Mouse (Mus musculus) liver, adult (tissue): ENCODE measurements around the gene Cdc42se2.

Experiments
- GATA4 ChIP-seq: IDR thresholded peaks from 2 replicates; pipeline ENCODE4 v1.6.1; 2014; ENCODE audit warnings: mild to moderate bottlenecking, low read length; ENCODE audit not compliant: insufficient replicate concordance

Cdc42se2 gene

DNA sequence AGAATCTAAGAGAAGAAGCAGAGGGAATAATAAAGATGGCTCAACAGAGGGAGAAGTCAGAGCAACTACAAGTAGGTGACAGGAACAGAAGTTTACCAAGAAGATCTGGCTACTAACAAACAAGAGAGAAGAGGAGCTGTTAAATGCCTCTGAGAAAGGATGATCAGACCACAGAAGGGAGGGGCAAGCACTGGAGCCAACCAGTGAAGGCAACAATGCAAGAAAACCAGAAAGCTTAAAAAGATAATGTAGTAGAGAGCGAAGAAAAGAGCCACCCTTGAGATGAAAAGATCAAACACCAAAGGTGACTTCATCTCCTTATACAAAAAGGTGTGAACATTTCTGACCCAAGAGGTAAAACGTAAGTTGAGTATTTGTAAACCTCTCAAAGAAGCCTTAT is 46.1 kb downstream of the Cdc42se2 start:
- no peak for TF ChIP-seq GATA4

- no peak for TF ChIP-seq GATA4
Observed at GRCm38 (mm10) chr11:54739012-54739750, 48.3 kb downstream of the Cdc42se2 start.

DNA sequence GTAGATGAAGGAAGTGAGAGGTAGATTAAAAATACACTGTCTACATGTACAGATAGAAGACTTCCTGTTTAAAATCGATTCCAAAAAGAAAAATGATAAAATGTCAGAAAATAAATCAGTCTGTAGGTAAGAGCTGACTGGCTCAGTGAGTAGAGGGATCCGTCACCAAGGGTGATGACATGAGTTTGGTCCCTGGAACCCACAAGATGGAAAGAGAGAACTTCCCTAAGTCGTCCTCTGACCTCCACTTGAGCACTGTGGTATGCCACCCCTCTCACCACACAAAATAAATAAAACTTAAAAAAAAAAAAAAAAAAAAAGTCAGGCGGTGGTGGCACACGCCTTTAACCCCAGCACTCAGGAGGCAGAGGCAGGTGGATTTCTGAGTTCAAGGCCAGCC is 50.6 kb downstream of the Cdc42se2 start:
- TF ChIP-seq GATA4, result no peak

- TF ChIP-seq GATA4, result no peak
Observed at GRCm38 (mm10) chr11:54735114-54735513, 52.4 kb downstream of the Cdc42se2 start.

DNA sequence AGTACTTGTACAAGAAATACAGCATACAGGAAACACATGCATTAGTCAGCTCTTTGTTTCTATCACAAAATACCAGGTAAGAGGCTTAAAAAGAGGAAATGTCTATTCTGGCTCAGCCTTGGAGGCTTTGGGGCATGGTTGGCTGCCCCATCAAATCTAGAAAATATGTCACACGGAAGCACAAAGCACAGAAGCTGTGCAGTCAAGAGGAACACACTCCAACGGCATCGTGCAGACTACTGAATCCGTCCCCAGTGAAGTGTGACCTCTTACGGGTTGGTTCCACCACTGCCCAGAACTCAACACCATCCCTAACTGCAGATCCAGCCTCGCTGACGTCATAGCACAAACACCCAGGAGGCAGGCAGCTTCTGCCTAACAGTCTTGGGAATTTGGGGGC is 53.9 kb downstream of the Cdc42se2 start:
- TF ChIP-seq GATA4, result no peak

DNA sequence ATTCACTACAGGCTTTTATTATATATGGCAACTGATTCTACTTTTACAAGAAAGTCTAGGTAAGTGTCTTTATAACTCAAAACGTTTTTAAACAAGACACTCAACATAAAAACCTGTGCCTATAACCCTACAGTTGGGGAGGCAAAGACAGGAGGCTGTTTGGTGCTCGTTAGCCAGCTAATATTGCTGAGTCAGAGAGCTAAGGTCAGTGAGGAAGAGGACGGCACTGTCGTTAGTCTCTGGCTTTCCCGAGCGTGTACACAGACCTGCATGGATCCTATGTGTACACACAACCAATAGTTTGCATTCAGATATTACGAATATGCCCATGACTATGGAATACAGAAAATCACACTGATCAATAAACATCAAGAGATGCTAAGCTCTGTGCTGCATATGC is 56.1 kb downstream of the Cdc42se2 start:
- no peak for TF ChIP-seq GATA4

- no peak for TF ChIP-seq GATA4
Observed at GRCm38 (mm10) chr11:54730931-54731330, 56.5 kb downstream of the Cdc42se2 start.

DNA sequence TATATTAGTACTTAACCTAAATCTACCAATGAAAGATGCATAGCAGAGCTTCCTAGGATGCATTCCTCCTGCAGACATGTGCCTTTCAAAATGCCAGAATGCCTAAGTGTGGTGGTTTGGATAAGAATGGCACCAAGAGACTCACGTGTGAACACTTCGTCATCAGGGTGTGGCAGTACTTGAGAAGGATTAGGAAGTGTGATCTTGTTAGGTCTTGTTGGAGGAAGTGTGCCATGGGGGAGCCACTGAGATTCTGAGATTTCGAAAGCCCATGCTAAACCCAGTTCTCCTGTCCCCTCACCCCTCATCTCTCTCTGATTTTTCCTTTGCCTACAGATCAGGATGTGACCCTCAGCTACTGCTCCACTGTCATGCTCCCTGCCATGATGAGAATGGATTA is 58.2 kb downstream of the Cdc42se2 start:
- no peak for TF ChIP-seq GATA4

DNA sequence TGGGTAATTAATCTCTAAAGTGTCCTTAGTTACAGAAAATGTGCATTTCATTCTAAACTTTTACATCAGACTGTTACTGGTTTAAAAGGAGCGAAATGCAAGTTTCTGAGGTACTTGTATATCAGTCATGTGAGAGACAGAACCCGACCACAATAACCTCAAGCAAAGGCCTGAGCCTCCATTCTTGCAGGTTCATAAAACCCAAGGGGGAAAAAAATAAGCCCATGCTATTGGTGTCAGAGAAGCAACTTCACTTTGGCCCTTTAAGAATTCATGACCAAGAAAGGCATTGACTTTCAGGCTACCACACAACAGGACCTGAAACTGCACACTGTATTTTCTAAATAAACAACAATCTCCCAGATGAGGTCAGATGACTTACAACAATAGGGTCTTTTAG is 59.1 kb downstream of the Cdc42se2 start:
- no peak for TF ChIP-seq GATA4

DNA sequence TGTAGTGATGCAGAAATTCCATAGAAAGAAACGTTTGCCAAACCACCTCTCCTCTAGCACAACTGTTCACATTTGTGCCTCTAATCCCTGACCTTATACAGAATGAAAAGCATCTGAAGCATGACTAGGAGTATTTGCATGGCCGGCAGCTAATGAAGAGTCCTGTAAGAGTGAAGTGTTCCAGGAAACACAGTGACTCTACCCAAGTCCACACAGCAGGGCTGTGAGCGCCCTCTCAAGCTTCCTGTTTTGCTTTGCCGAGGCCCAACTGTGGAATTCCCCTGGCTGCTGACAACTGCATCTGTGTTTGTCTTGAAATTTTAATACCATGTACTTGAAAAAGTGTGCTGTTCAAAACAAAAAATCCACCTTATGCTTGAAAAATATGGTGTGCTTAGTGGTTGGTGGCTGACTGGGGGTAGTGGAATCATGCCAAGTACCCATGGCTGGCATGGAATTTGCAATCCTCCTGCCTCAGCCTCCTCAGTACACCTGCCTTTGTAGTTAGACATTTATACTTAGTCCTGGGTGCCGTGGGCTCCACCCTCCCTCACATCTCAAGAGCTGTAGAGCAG is 60.1 kb downstream of the Cdc42se2 start:
- no peak for TF ChIP-seq GATA4

- TF ChIP-seq GATA4, result no peak
Observed at GRCm38 (mm10) chr11:54726571-54727062, 60.9 kb downstream of the Cdc42se2 start.

DNA sequence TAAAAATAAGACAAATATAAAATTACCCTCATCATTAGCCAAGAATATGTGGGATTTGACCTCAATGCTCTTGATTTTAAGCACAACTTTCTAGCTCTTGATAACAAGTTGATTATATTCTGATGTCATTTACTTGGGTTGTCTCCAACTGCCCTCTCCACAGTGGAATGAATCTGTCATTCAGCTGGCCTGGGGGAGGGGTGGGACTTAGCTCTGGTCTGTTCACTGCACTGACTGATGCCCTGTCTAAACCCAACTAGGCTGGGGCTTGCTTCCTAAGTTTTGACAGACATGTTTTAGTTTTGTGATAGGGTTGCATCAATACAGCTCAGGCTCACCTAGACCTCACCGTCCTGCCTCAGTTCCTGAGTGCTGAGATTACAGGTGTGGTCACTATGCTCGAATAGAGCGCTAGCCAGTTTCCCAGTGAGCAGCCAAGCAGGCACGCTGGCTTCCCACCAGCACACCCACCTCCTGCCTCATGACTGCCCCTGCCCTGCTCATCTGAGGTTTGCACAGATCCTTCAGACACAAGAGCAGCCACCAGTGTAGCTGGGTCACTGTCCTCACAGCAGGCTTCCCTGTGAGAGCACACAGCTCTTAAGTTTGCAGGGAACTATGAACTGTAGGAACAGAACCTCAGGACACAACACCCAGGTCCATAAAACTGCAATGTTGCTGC is 63.0 kb downstream of the Cdc42se2 start:
- no peak for TF ChIP-seq GATA4

- no peak for TF ChIP-seq GATA4
Observed at GRCm38 (mm10) chr11:54722057-54722456, 65.4 kb downstream of the Cdc42se2 start.

- TF ChIP-seq GATA4, result no peak
Observed at GRCm38 (mm10) chr11:54718601-54719000, 68.9 kb downstream of the Cdc42se2 start.

DNA sequence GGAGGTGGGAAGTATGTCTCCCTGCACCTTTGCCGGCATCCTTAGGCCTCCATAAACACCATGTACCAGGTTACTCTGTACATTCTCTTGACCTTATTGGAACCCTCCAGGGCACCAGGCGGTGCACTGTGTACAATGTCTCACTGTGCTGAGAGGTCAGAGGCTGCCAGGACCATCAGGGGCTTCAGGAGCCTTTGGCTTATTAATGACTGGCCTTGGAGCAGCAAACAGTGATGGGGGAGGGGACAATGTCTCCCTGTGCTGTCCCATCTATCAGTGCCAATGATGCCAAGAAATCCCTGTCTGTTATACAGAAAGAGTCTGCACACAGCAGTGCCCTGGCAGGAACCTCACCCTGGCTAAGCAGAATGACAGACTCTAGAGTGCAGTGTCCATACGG is 69.6 kb downstream of the Cdc42se2 start:
- no peak for TF ChIP-seq GATA4

- TF ChIP-seq GATA4, result no peak
Observed at GRCm38 (mm10) chr11:54712849-54713248, 74.6 kb downstream of the Cdc42se2 start.
